Mouse (Mus musculus): Measurements from ENCODE around the gene Tpbg.

DNA sequence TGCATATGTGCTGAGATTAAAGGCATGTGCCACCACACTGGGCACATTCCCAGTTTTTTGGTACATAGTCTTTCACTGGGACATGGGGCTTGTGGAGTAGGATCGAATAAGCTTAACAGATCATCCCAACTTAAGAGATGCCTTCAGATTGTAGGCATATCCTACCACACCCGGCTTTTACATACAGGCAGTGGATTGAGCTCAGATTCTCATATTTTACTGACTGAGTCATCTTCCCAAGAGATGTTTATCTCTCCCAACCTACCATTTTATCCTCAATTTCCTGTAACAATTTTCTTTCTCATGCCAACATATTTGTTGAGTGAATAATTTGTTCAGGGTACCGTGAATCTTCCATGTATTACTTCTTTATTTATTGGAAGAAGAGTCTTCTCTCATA lies 32.9 kb upstream of the Tpbg start:
- TF ChIP-seq EP300 (IDR thresholded peaks at IDR 0.05; ENCODE audit: low read depth) (no peak), CTCF (IDR thresholded peaks at IDR 0.05; ENCODE audit: low read depth) (no peak)

Data from liver, postnatal 0 days (tissue).